Comparison of ENCODE assay signal across 28 mouse cellular contexts in genomic region chr6:27887922-27888321, GRCm38 (mm10).
DNase-seq lines count a peak whose midpoint lies in the region; ATAC-seq and TF ChIP-seq lines count a peak whose summit lies in the region.
"Had no signal": no experiment of that assay in that cellular context is flagged by ENCODE, and none has a peak within 500 bp of the region (broad histone marks: within the 10 kb centered on the region; RNA-seq: fewer than 3 reads in every experiment).

No protein-coding gene starts in this region.

- H3K4me3 ChIP-seq in stomach, embryonic 15.5 days (replicated peaks), result no peak overlapping the region
- H3K4me3 ChIP-seq in stomach, postnatal 0 days (ENCODE audit: low read depth, low read length), result no peak overlapping the region
- no peak overlapping the region for H3K4me3 ChIP-seq in liver, embryonic 14.5 days (ENCODE audit: insufficient read depth in 1 of 2, low read depth in 2 of 2, low read length in 2 of 2)
- H3K4me3 ChIP-seq: embryonic facial prominence, embryonic 13.5 days; erythroblast, embryonic 14.5 days; forebrain, embryonic 12.5 days; hindbrain, embryonic 12.5 days; megakaryocyte, embryonic 14.5 days; midbrain, embryonic 13.5 days had no signal

- no peak for TF ChIP-seq CTCF in stomach, postnatal 0 days (IDR thresholded peaks at IDR 0.05; ENCODE audit: low read depth)
- no peak for TF ChIP-seq CTCF in liver, embryonic 14.5 days (IDR thresholded peaks at IDR 0.05; ENCODE audit: low read depth)

- peak; percentile 71; the same call in 1 of the 2 replicates for ATAC-seq in stomach, embryonic 15.5 days (ENCODE audit: insufficient read depth, low FRiP score, low read depth)
- no peak for ATAC-seq in stomach, postnatal 0 days (ENCODE audit: low FRiP score, low TSS enrichment)
- peak; percentile 97 for ATAC-seq in erythroid progenitor cell, adult 5-6 weeks (replicated peaks; ENCODE audit: low FRiP score, poor library complexity, severe bottlenecking)
- peak; percentile 99 for ATAC-seq in liver, embryonic 14.5 days (ENCODE audit: insufficient read depth)
- peak; percentile 99 for ATAC-seq in megakaryocyte-erythroid progenitor cell, adult 5-6 weeks (replicated peaks; ENCODE audit: low FRiP score, low TSS enrichment, poor library complexity, severe bottlenecking)
- ATAC-seq: forebrain, postnatal 0 days; hindbrain, postnatal 0 days; intestine, postnatal 0 days; midbrain, embryonic 13.5 days had no signal

- WGBS in stomach, embryonic 15.5 days, result 70% methylated on average over 1 of the region's 1 CpGs
- 81% methylated on average over 1 of the region's 1 CpGs for WGBS in stomach, postnatal 0 days
- 13% methylated on average over 1 of the region's 1 CpGs for WGBS in liver, embryonic 14.5 days (ENCODE audit: insufficient replicate concordance)

- no peak for DNase-seq in stomach, postnatal 0 days (ENCODE audit: low spot score)
- DNase-seq in liver, embryonic 14.5 days (ENCODE audit: low read depth in 3 of 3, low spot score in 3 of 3), result peak; percentile 45 to 65 (median 58)
- no peak for DNase-seq in gastrocnemius, adult 18-20 months (ENCODE audit: low spot score)
- no peak for DNase-seq in adrenal gland, adult 18-20 months (ENCODE audit: low spot score in 2 of 2)
- DNase-seq in heart, adult 9 months (ENCODE audit: low spot score in 2 of 2), result no peak
- DNase-seq: adrenal gland, adult 8-10 months; cerebellum, adult 11-12 months; cerebellum, adult 9-11 months; forebrain, postnatal 0 days; gastrocnemius, postnatal 10 days; heart, adult 11 months; heart, postnatal 36 days; kidney, postnatal 14 days; layer of hippocampus, adult 9-11 months; lung, postnatal 36 days; spleen, adult 18-20 months had no signal

- no peak overlapping the region for H3K9ac ChIP-seq in stomach, embryonic 15.5 days
- no peak overlapping the region for H3K9ac ChIP-seq in stomach, postnatal 0 days (ENCODE audit: low read length)
- no peak overlapping the region for H3K9ac ChIP-seq in liver, embryonic 14.5 days (replicated peaks)
- H3K9ac ChIP-seq: embryonic facial prominence, embryonic 13.5 days; forebrain, embryonic 12.5 days; forebrain, postnatal 0 days; hindbrain, embryonic 12.5 days; midbrain, embryonic 13.5 days had no signal

- H3K27ac ChIP-seq in stomach, embryonic 15.5 days, result no peak overlapping the region
- no peak overlapping the region for H3K27ac ChIP-seq in stomach, postnatal 0 days (replicated peaks)
- no peak overlapping the region; the same call in 1 of the 2 replicates for H3K27ac ChIP-seq in liver, embryonic 14.5 days
- H3K27ac ChIP-seq: embryonic facial prominence, embryonic 13.5 days; forebrain, embryonic 12.5 days; hindbrain, embryonic 12.5 days; hindbrain, postnatal 0 days; midbrain, embryonic 13.5 days had no signal

- no peaks in the 10 kb centered on the region for H3K36me3 ChIP-seq in stomach, embryonic 15.5 days
- no peaks in the 10 kb centered on the region for H3K36me3 ChIP-seq in stomach, postnatal 0 days (ENCODE audit: control insufficient read depth, insufficient read depth, low read length)
- no peaks in the 10 kb centered on the region for H3K36me3 ChIP-seq in liver, embryonic 14.5 days (replicated peaks; ENCODE audit: control insufficient read depth, insufficient read depth, low read depth)
- H3K36me3 ChIP-seq: embryonic facial prominence, embryonic 13.5 days; forebrain, embryonic 12.5 days; hindbrain, embryonic 12.5 days; midbrain, embryonic 13.5 days had no signal

- no peak overlapping the region for H3K4me2 ChIP-seq in stomach, embryonic 15.5 days
- H3K4me2 ChIP-seq in stomach, postnatal 0 days (replicated peaks; ENCODE audit: low read depth), result no peak overlapping the region
- H3K4me2 ChIP-seq in liver, embryonic 14.5 days (ENCODE audit: low read depth), result peak overlapping the region; percentile 25
- H3K4me2 ChIP-seq: embryonic facial prominence, embryonic 13.5 days; forebrain, embryonic 12.5 days; heart, embryonic 11.5 days; hindbrain, embryonic 12.5 days; midbrain, embryonic 13.5 days had no signal

- no peaks in the 10 kb centered on the region for H3K9me3 ChIP-seq in stomach, embryonic 15.5 days
- H3K9me3 ChIP-seq in stomach, postnatal 0 days (ENCODE audit: control insufficient read depth, low read length), result no peaks in the 10 kb centered on the region
- no peaks in the 10 kb centered on the region for H3K9me3 ChIP-seq in liver, embryonic 14.5 days (ENCODE audit: control insufficient read depth, low read length)
- H3K9me3 ChIP-seq: embryonic facial prominence, embryonic 13.5 days; forebrain, embryonic 12.5 days; hindbrain, embryonic 12.5 days; midbrain, embryonic 13.5 days had no signal

- no peaks in the 10 kb centered on the region for H3K4me1 ChIP-seq in stomach, embryonic 15.5 days
- no peaks in the 10 kb centered on the region for H3K4me1 ChIP-seq in stomach, postnatal 0 days (replicated peaks; ENCODE audit: control insufficient read depth, insufficient read depth)
- H3K4me1 ChIP-seq in liver, embryonic 14.5 days (replicated peaks; ENCODE audit: control insufficient read depth in 2 of 2, insufficient read depth in 2 of 2, low read length in 1 of 2), result peaks cover 6 to 15% of the 10 kb centered on the region in 2 experiments
- H3K4me1 ChIP-seq: forebrain, embryonic 12.5 days; hindbrain, embryonic 12.5 days; megakaryocyte, embryonic 14.5 days; midbrain, embryonic 13.5 days had no signal

- no peak for TF ChIP-seq EP300 in stomach, postnatal 0 days (optimal IDR thresholded peaks at IDR 0.05)
- TF ChIP-seq EP300 in liver, embryonic 14.5 days (IDR thresholded peaks at IDR 0.05; ENCODE audit: low read depth), result peak; percentile 86

- H3K27me3 ChIP-seq in stomach, embryonic 15.5 days (replicated peaks), result no peaks in the 10 kb centered on the region
- no peaks in the 10 kb centered on the region for H3K27me3 ChIP-seq in stomach, postnatal 0 days (ENCODE audit: control insufficient read depth, insufficient read depth, low read length)
- H3K27me3 ChIP-seq in liver, embryonic 14.5 days (ENCODE audit: control insufficient read depth, insufficient read depth, low read length), result no peaks in the 10 kb centered on the region
- H3K27me3 ChIP-seq: embryonic facial prominence, embryonic 13.5 days; forebrain, embryonic 12.5 days; hindbrain, embryonic 12.5 days; megakaryocyte, embryonic 14.5 days; midbrain, embryonic 13.5 days had no signal

Comparison
In these comparisons a context has a peak if more than half of its experiments do, and no peak if none do; other contexts are left out.
1. DNase-seq: peak in liver, embryonic 14.5 days (3 of 3); none in stomach, postnatal 0 days (single experiment), gastrocnemius, adult 18-20 months (single experiment), adrenal gland, adult 18-20 months (0 of 2) and heart, adult 9 months (0 of 2).